Mouse (Mus musculus) liver, postnatal 0 days (tissue): ENCODE measurements around the gene H2-DMb1. TPM values are rescaled to one million over a fixed set of nuclear protein-coding genes. Genes with fewer than 3 reads are reported as not detected.
"Not testable (repeated sequence)": the region's sequence is repeated elsewhere in the genome, so short reads cannot be mapped to it uniquely, and the experiment has no call there.

Experiments used
- ATAC-seq: fragments of 200-750 bp; cut with Nextera tagmentation; 2 replicates; pipeline ENCODE4 v1.8.0; 2017; ENCODE audit warnings: mild to moderate bottlenecking, moderate library complexity
- DNase-seq: peaks from one replicate; pipeline ENCODE4 v3.0.0-alpha.2; 2016
- H3K27ac ChIP-seq: fragments of 300-500 bp; sonication (generic); 2 replicates; pipeline ENCODE4 v1.5.1; 2014; ENCODE audit warnings: antibody characterized with exemption, moderate library complexity, mild to moderate bottlenecking, low read depth
- H3K27me3 ChIP-seq: fragments of 300-500 bp; sonication (generic); 2 replicates; pipeline ENCODE4 v1.6.1; 2014; ENCODE audit warnings: low read length, control low read depth, mixed read lengths; ENCODE audit not compliant: insufficient read depth
- H3K36me3 ChIP-seq: fragments of 300-500 bp; sonication (generic); replicated peaks from 2 replicates; pipeline ENCODE4 v1.6.1; 2014; ENCODE audit warnings: mild to moderate bottlenecking, control low read depth, low read length, moderate library complexity, mixed read lengths; ENCODE audit not compliant: insufficient read depth
- H3K4me1 ChIP-seq: fragments of 300-500 bp; sonication (generic); 2 replicates; pipeline ENCODE4 v1.6.1; 2014; ENCODE audit warnings: antibody characterized with exemption, mild to moderate bottlenecking, control low read depth; ENCODE audit not compliant: insufficient read depth
- H3K4me2 ChIP-seq: fragments of 300-500 bp; sonication (generic); 2 replicates; pipeline ENCODE4 v1.6.1; 2014; ENCODE audit warnings: low read depth, mild to moderate bottlenecking, low read length, moderate library complexity, mixed read lengths
- H3K4me3 ChIP-seq: fragments of 300-500 bp; sonication (generic); 2 replicates; pipeline ENCODE4 v1.5.1; 2014; ENCODE audit warnings: low read depth, low read length
- H3K9ac ChIP-seq: fragments of 300-500 bp; sonication (generic); replicated peaks from 2 replicates; pipeline ENCODE4 v1.6.1; 2014; ENCODE audit warnings: mild to moderate bottlenecking, moderate library complexity
- H3K9me3 ChIP-seq: fragments of 300-500 bp; sonication (generic); 2 replicates; pipeline ENCODE4 v1.6.1; 2016; ENCODE audit warnings: mild to moderate bottlenecking, control low read depth, low read length, mixed read lengths
- CTCF ChIP-seq: sonication (generic); IDR thresholded peaks from 2 replicates; pipeline ENCODE4 v1.5.1; 2016; ENCODE audit warnings: antibody characterized with exemption, low read depth
- EP300 ChIP-seq: IDR thresholded peaks from 2 replicates; pipeline ENCODE4 v1.6.1; 2016; ENCODE audit warnings: antibody characterized with exemption, low read depth, mild to moderate bottlenecking
- WGBS: fragments of 180-500 bp; shearing (Covaris S2); extraction: QIAGEN DNeasy Blood & Tissue Kit; methylation state at CpG from one replicate; pipeline ENCODE4 v1.1.7; 2014; ENCODE audit not compliant: insufficient replicate concordance; 5-methylcytosine and 5-hydroxymethylcytosine counted together
- polyA plus RNA-seq: library from polyadenylated mRNA; unstranded; fragments of >200 nt; fragmentation: Nextera tagmentation; extraction: Ambion mirVana; gene quantifications from 2 replicates; pipeline ENCODE4 v1.2.1, GENCODE M21; 2015

The H2-DMb1 gene
- polyA plus RNA-seq, 1 experiment from 2014 or later: 4.0 TPM

DNA sequence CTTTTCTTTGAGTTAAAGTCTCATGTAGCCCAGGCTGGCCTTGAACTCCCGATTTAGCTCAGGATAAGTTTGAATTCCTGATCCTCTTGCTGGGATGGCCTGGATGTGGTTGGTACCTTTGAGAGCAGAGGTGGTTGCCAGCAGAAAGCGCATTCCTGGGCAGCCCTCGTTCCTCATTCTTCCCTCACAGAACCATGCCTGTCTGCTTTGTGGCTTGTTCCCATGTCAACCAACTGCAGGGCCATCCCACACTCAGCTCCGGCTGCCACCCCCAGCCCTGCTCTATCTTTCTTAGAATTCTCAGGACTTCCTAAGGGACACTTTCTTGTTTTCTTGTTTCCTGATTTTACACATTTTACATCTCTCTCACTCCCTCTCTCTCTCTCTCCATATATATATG is 11.4 kb upstream of the H2-DMb1 start:
- no peak for ATAC-seq
- H3K27ac ChIP-seq: no peak overlapping the region
- no peaks in the 10 kb centered on the region for H3K9me3 ChIP-seq
- no peak for DNase-seq
- no peak for TF ChIP-seq EP300
- no peak for TF ChIP-seq CTCF
- H3K27me3 ChIP-seq: peaks cover 30% of the 10 kb centered on the region
- no peaks in the 10 kb centered on the region for H3K36me3 ChIP-seq
- WGBS: 37% methylated on average over 4 of the region's 4 CpGs
- H3K4me3 ChIP-seq: no peak overlapping the region
- H3K4me1 ChIP-seq: no peaks in the 10 kb centered on the region
- no peak overlapping the region for H3K4me2 ChIP-seq
- H3K9ac ChIP-seq: no peak overlapping the region

GRCm38 (mm10) chr17:34142456-34143010 is 10.3 kb upstream of the H2-DMb1 start:
- Histone ChIP-seq H3K4me2 (peak overlapping the region; percentile 13; the same call in 1 of the 2 replicates), H3K27ac (peak overlapping the region; percentile 66; the same call in 1 of the 2 replicates), H3K9ac (no peak overlapping the region), H3K4me3 (no peak overlapping the region), H3K27me3 (peaks cover 27% of the 10 kb centered on the region), H3K36me3 (no peaks in the 10 kb centered on the region), H3K9me3 (no peaks in the 10 kb centered on the region), H3K4me1 (no peaks in the 10 kb centered on the region)
- DNase-seq (no peak), ATAC-seq (no peak)
- 45% methylated on average over 7 of the region's 7 CpGs for WGBS
- TF ChIP-seq CTCF: no peak
- TF ChIP-seq EP300: no peak

GRCm38 (mm10) chr17:34143033-34143432 is 9.8 kb upstream of the H2-DMb1 start, which contains the start of gene H2-DMb2:
TSS of gene H2-DMb2 (plus strand) at chr17:34143307.
- no peaks in the 10 kb centered on the region for H3K4me1 ChIP-seq
- no peaks in the 10 kb centered on the region for H3K9me3 ChIP-seq
- WGBS: 14% methylated on average over 7 of the region's 7 CpGs
- TF ChIP-seq EP300 (no peak), CTCF (no peak)
- peaks cover 27% of the 10 kb centered on the region for H3K27me3 ChIP-seq
- ATAC-seq (peak; percentile 73), DNase-seq (peak; percentile 74)
- no peaks in the 10 kb centered on the region for H3K36me3 ChIP-seq
- H3K9ac ChIP-seq: no peak within 1 kb of the TSS
- H3K4me2 ChIP-seq: peak within 1 kb of the TSS; percentile 13
- H3K27ac ChIP-seq: peak within 1 kb of the TSS; percentile 70
- H3K4me3 ChIP-seq: no peak within 1 kb of the TSS

GRCm38 (mm10) chr17:34143461-34143860 is 9.4 kb upstream of the H2-DMb1 start:
- peak; percentile 16 for ATAC-seq
- Histone ChIP-seq H3K4me1 (no peaks in the 10 kb centered on the region), H3K9me3 (no peaks in the 10 kb centered on the region), H3K27ac (peak overlapping the region; percentile 70; the same call in 1 of the 2 replicates), H3K4me2 (peak overlapping the region; percentile 13), H3K4me3 (no peak overlapping the region), H3K27me3 (peaks cover 22% of the 10 kb centered on the region), H3K9ac (no peak overlapping the region), H3K36me3 (no peaks in the 10 kb centered on the region)
- no peak for TF ChIP-seq EP300
- TF ChIP-seq CTCF: no peak
- 22% methylated on average over 5 of the region's 5 CpGs for WGBS
- no peak for DNase-seq

- 78% methylated on average over 4 of the region's 4 CpGs for WGBS
Measured at GRCm38 (mm10) chr17:34144221-34144620, 8.7 kb upstream of the H2-DMb1 start.

GRCm38 (mm10) chr17:34144960-34145371 is 7.9 kb upstream of the H2-DMb1 start:
- DNase-seq (no peak), ATAC-seq (no peak)
- H3K36me3 ChIP-seq: no peaks in the 10 kb centered on the region
- no peaks in the 10 kb centered on the region for H3K9me3 ChIP-seq
- peaks cover 12% of the 10 kb centered on the region for H3K27me3 ChIP-seq
- no peak overlapping the region for H3K4me2 ChIP-seq
- no peaks in the 10 kb centered on the region for H3K4me1 ChIP-seq
- H3K9ac ChIP-seq: no peak overlapping the region
- WGBS: 51% methylated on average over 3 of the region's 3 CpGs
- H3K4me3 ChIP-seq: no peak overlapping the region
- TF ChIP-seq CTCF (no peak), EP300 (no peak)
- no peak overlapping the region for H3K27ac ChIP-seq

More at GRCm38 (mm10) chr17:34144221-34144620, 8.7 kb upstream of the H2-DMb1 start:
- H3K9ac ChIP-seq, H3K27ac ChIP-seq, H3K4me1 ChIP-seq, H3K4me3 ChIP-seq, H3K9me3 ChIP-seq, H3K36me3 ChIP-seq, ATAC-seq, DNase-seq, H3K4me2 ChIP-seq: not testable (repeated sequence)
- H3K27me3 ChIP-seq: peaks cover 19% of the 10 kb centered on the region

DNA sequence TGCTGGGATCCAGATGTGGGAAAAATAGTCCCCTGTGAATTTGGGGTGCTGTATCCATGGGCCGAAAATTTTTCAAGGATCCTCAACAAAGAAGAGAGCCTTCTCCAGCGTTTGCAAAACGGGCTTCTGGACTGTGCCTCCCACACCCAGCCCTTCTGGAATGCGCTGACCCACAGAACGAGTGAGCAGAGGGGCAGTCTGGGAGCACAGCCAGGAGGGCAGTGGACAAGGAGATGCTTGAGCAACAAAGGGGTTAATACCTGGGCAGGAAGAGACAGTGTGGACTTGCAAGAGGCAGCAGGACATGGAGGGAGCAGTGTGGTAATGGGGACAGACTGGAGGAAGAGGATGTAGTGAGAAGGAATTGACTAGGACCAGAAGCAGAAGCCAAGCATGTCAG is 2.7 kb downstream of the H2-DMb1 start:
- Histone ChIP-seq H3K27ac (no peak overlapping the region), H3K9me3 (no peaks in the 10 kb centered on the region), H3K4me1 (no peaks in the 10 kb centered on the region), H3K27me3 (no peaks in the 10 kb centered on the region), H3K4me3 (no peak overlapping the region), H3K4me2 (no peak overlapping the region), H3K36me3 (no peaks in the 10 kb centered on the region), H3K9ac (no peak overlapping the region)
- 65% methylated on average over 5 of the region's 5 CpGs for WGBS
- no peak for ATAC-seq
- TF ChIP-seq EP300 (no peak), CTCF (no peak)
- no peak for DNase-seq
